Mouse (Mus musculus) limb, embryonic 14.5 days (tissue): Measurements from ENCODE around the gene Atp5d. TPM values are rescaled to one million over a fixed set of nuclear protein-coding genes. Genes with fewer than 3 reads are reported as not detected.
A peak's percentile ranks its signal among the peaks of the same experiment; 100 is the strongest.

Experiments used
- ATAC-seq: fragments of 200-750 bp; cut with Nextera tagmentation; 2 replicates; pipeline ENCODE4 v1.8.0; 2017; ENCODE audit warnings: low read depth, moderate number of reproducible peaks, moderate TSS enrichment; ENCODE audit not compliant: low FRiP score
- DNase-seq: peaks from one replicate; pipeline ENCODE4 v3.0.0-alpha.2; 2015; ENCODE audit warnings: low spot score
- H3K27ac ChIP-seq: fragments of 300-500 bp; sonication (generic); replicated peaks from 2 replicates; pipeline ENCODE4 v1.5.1; 2014; ENCODE audit warnings: low read depth, mild to moderate bottlenecking, low read length, moderate library complexity, mixed read lengths
- H3K27me3 ChIP-seq: fragments of 300-500 bp; sonication (generic); 2 replicates; pipeline ENCODE4 v1.6.1; 2014; ENCODE audit warnings: low read length, mixed read lengths; ENCODE audit not compliant: control insufficient read depth, insufficient read depth
- H3K36me3 ChIP-seq: fragments of 300-500 bp; sonication (generic); 2 replicates; pipeline ENCODE4 v1.6.1; 2014; ENCODE audit warnings: mild to moderate bottlenecking, low read length, moderate library complexity, mixed read lengths; ENCODE audit not compliant: control insufficient read depth, insufficient read depth
- H3K4me1 ChIP-seq: fragments of 300-500 bp; sonication (generic); 2 replicates; pipeline ENCODE4 v1.6.1; 2014; ENCODE audit warnings: antibody characterized with exemption, low read length, mixed read lengths; ENCODE audit not compliant: control insufficient read depth, insufficient read depth
- H3K4me2 ChIP-seq: fragments of 300-500 bp; sonication (generic); replicated peaks from 2 replicates; pipeline ENCODE4 v1.6.1; 2014; ENCODE audit warnings: low read depth, mild to moderate bottlenecking, low read length, moderate library complexity; ENCODE audit not compliant: severe bottlenecking
- H3K4me3 ChIP-seq: fragments of 300-500 bp; sonication (generic); replicated peaks from 2 replicates; pipeline ENCODE4 v1.5.1; 2014; ENCODE audit warnings: low read length
- H3K9ac ChIP-seq: fragments of 300-500 bp; sonication (generic); 2 replicates; pipeline ENCODE4 v1.6.1; 2014; ENCODE audit warnings: mild to moderate bottlenecking, low read depth, low read length, moderate library complexity; ENCODE audit not compliant: severe bottlenecking
- H3K9me3 ChIP-seq: fragments of 300-500 bp; sonication (generic); 2 replicates; pipeline ENCODE4 v1.6.1; 2016; ENCODE audit warnings: low read length; ENCODE audit not compliant: control insufficient read depth
- POLR2A ChIP-seq: fragments of 200-500 bp; IDR thresholded peaks from 2 replicates; pipeline ENCODE4 v1.8.0; 2012; ENCODE audit warnings: inconsistent platforms, mild to moderate bottlenecking, moderate library complexity, borderline replicate concordance; ENCODE audit not compliant: insufficient read depth, insufficient read length; ENCODE audit errors: extremely low read depth
- WGBS: fragments of 180-500 bp; shearing (Covaris S2); extraction: QIAGEN DNeasy Blood & Tissue Kit; methylation state at CpG from one replicate; pipeline ENCODE4 v1.1.7; 2014; 5-methylcytosine and 5-hydroxymethylcytosine counted together
- polyA plus RNA-seq, 2 experiments: library from polyadenylated mRNA; depleted of rRNA in 1 of 2; stranded (reverse) in 1 of 2; unstranded in 1 of 2; fragments of >200 nt; fragmentation: Nextera tagmentation in 1 of 2; extraction: Ambion mirVana in 1 of 2; gene quantifications; 2 replicates each; pipeline versions ENCODE4 v1.2.1 to v1.2.3; 2012 to 2014

The Atp5d gene
- polyA plus RNA-seq, 2 experiments = 449 to 477 TPM

GRCm38 (mm10) chr10:80174705-80175104, 36.3 kb downstream of the Atp5d start:
- Histone ChIP-seq H3K36me3 (peaks cover 25% of the 10 kb centered on the region), H3K4me1 (peaks cover 6% of the 10 kb centered on the region; the same call in 1 of the 2 replicates), H3K27me3 (no peaks in the 10 kb centered on the region), H3K4me3 (no peak overlapping the region), H3K27ac (no peak overlapping the region), H3K9ac (no peak overlapping the region), H3K9me3 (no peaks in the 10 kb centered on the region), H3K4me2 (no peak overlapping the region)
- 50% methylated on average over 2 of the region's 2 CpGs for WGBS
- DNase-seq (no peak), ATAC-seq (no peak)
- no peak for TF ChIP-seq POLR2A

- DNase-seq (peak; percentile 63), ATAC-seq (0 out of 2 replicates have a peak, but pooled peaks have one; percentile 3)
- Histone ChIP-seq H3K4me2 (no peak overlapping the region), H3K9ac (no peak overlapping the region), H3K4me3 (no peak overlapping the region), H3K36me3 (peaks cover 15% of the 10 kb centered on the region), H3K9me3 (no peaks in the 10 kb centered on the region), H3K27me3 (no peaks in the 10 kb centered on the region), H3K27ac (no peak overlapping the region), H3K4me1 (peaks cover 13% of the 10 kb centered on the region)
- no peak for TF ChIP-seq POLR2A
- 30% methylated on average over 4 of the region's 4 CpGs for WGBS
These were observed 37.3 kb downstream of the Atp5d start for GRCm38 (mm10) chr10:80175536-80176269.

- H3K4me2 ChIP-seq = no peak overlapping the region
- DNase-seq (no peak), ATAC-seq (no peak)
- H3K36me3 ChIP-seq = peaks cover 9% of the 10 kb centered on the region
- no peak overlapping the region for H3K9ac ChIP-seq
- TF ChIP-seq POLR2A = no peak
- no peaks in the 10 kb centered on the region for H3K27me3 ChIP-seq
- H3K4me3 ChIP-seq = no peak overlapping the region
- H3K4me1 ChIP-seq = peaks cover 19% of the 10 kb centered on the region
- H3K27ac ChIP-seq = no peak overlapping the region
- WGBS = 82% methylated on average over 5 of the region's 5 CpGs
- no peaks in the 10 kb centered on the region for H3K9me3 ChIP-seq
These were observed 37.9 kb downstream of the Atp5d start for GRCm38 (mm10) chr10:80176270-80176834.

GRCm38 (mm10) chr10:80177441-80178279, 39.2 kb downstream of the Atp5d start:
- WGBS = 76% methylated on average over 7 of the region's 7 CpGs
- no peak for TF ChIP-seq POLR2A
- H3K4me3 ChIP-seq = no peak overlapping the region
- H3K9ac ChIP-seq = no peak overlapping the region
- no peaks in the 10 kb centered on the region for H3K9me3 ChIP-seq
- H3K27ac ChIP-seq = no peak overlapping the region
- H3K4me2 ChIP-seq = no peak overlapping the region
- no peak for DNase-seq
- no peak for ATAC-seq
- H3K4me1 ChIP-seq = peaks cover 19% of the 10 kb centered on the region
- H3K27me3 ChIP-seq = no peaks in the 10 kb centered on the region
- H3K36me3 ChIP-seq = 0 out of 2 replicates have a peak, but pooled peaks cover 7% of the 10 kb centered on the region
